Mouse (Mus musculus): Measurements from ENCODE around the gene Bach2. TPM values are rescaled to one million over a fixed set of nuclear protein-coding genes. Genes with fewer than 3 reads are reported as not detected.

The Bach2 gene
- polyA plus RNA-seq, 1 experiment, result 18.7 TPM

GRCm38 (mm10) chr4:32245586-32245985, 7.0 kb downstream of the Bach2 start:
- Histone ChIP-seq H3K9ac (ENCODE audit: low read depth, poor library complexity, severe bottlenecking) (no peak overlapping the region), H3K9me3 (replicated peaks; ENCODE audit: control insufficient read depth, insufficient read depth, low read length, poor library complexity, severe bottlenecking) (no peaks in the 10 kb centered on the region), H3K27me3 (ENCODE audit: control insufficient read depth, insufficient read depth, low read length, poor library complexity, severe bottlenecking) (peaks cover 3% of the 10 kb centered on the region; the same call in 1 of the 2 replicates), H3K4me1 (ENCODE audit: control insufficient read depth, insufficient read depth, low read length) (no peaks in the 10 kb centered on the region), H3K27ac (ENCODE audit: insufficient read depth, low read length) (no peak overlapping the region), H3K4me3 (ENCODE audit: low read depth, low read length) (no peak overlapping the region), H3K36me3 (ENCODE audit: control insufficient read depth, insufficient read depth, low read length, poor library complexity, severe bottlenecking) (no peaks in the 10 kb centered on the region)
- no peak for TF ChIP-seq POLR2A (IDR thresholded peaks at IDR 0.05; ENCODE audit: insufficient read depth, low read length)
- TF ChIP-seq CTCF (IDR thresholded peaks at IDR 0.05; ENCODE audit: low read depth, low read length), result no peak
- no peak for TF ChIP-seq EP300 (IDR thresholded peaks at IDR 0.05; ENCODE audit: insufficient read depth, low read depth, low read length)

GRCm38 (mm10) chr4:32246020-32246419, 7.4 kb downstream of the Bach2 start:
- no peak overlapping the region for H3K4me3 ChIP-seq (ENCODE audit: low read depth, low read length)
- H3K9ac ChIP-seq (ENCODE audit: low read depth, poor library complexity, severe bottlenecking), result no peak overlapping the region
- H3K9me3 ChIP-seq (replicated peaks; ENCODE audit: control insufficient read depth, insufficient read depth, low read length, poor library complexity, severe bottlenecking), result no peaks in the 10 kb centered on the region
- H3K36me3 ChIP-seq (ENCODE audit: control insufficient read depth, insufficient read depth, low read length, poor library complexity, severe bottlenecking), result no peaks in the 10 kb centered on the region
- no peaks in the 10 kb centered on the region for H3K4me1 ChIP-seq (ENCODE audit: control insufficient read depth, insufficient read depth, low read length)
- no peak overlapping the region for H3K27ac ChIP-seq (ENCODE audit: insufficient read depth, low read length)
- H3K27me3 ChIP-seq (ENCODE audit: control insufficient read depth, insufficient read depth, low read length, poor library complexity, severe bottlenecking), result 0 out of 2 replicates have a peak, but pooled peaks cover under 1% of the 10 kb centered on the region
- TF ChIP-seq CTCF (IDR thresholded peaks at IDR 0.05; ENCODE audit: low read depth, low read length) (no peak), EP300 (IDR thresholded peaks at IDR 0.05; ENCODE audit: insufficient read depth, low read depth, low read length) (no peak), POLR2A (IDR thresholded peaks at IDR 0.05; ENCODE audit: insufficient read depth, low read length) (no peak)

- Histone ChIP-seq H3K36me3 (ENCODE audit: control insufficient read depth, insufficient read depth, low read length, poor library complexity, severe bottlenecking) (no peaks in the 10 kb centered on the region), H3K9ac (ENCODE audit: low read depth, poor library complexity, severe bottlenecking) (no peak overlapping the region), H3K9me3 (replicated peaks; ENCODE audit: control insufficient read depth, insufficient read depth, low read length, poor library complexity, severe bottlenecking) (no peaks in the 10 kb centered on the region), H3K27me3 (ENCODE audit: control insufficient read depth, insufficient read depth, low read length, poor library complexity, severe bottlenecking) (no peaks in the 10 kb centered on the region), H3K27ac (ENCODE audit: insufficient read depth, low read length) (no peak overlapping the region), H3K4me3 (ENCODE audit: low read depth, low read length) (no peak overlapping the region), H3K4me1 (ENCODE audit: control insufficient read depth, insufficient read depth, low read length) (no peaks in the 10 kb centered on the region)
- TF ChIP-seq EP300 (IDR thresholded peaks at IDR 0.05; ENCODE audit: insufficient read depth, low read depth, low read length) (no peak), POLR2A (IDR thresholded peaks at IDR 0.05; ENCODE audit: insufficient read depth, low read length) (no peak), CTCF (IDR thresholded peaks at IDR 0.05; ENCODE audit: low read depth, low read length) (no peak)
Measured at GRCm38 (mm10) chr4:32246801-32247200, 8.2 kb downstream of the Bach2 start.

- Histone ChIP-seq H3K27me3 (ENCODE audit: control insufficient read depth, insufficient read depth, low read length, poor library complexity, severe bottlenecking) (no peaks in the 10 kb centered on the region), H3K4me3 (ENCODE audit: low read depth, low read length) (no peak overlapping the region), H3K27ac (ENCODE audit: insufficient read depth, low read length) (no peak overlapping the region), H3K4me1 (ENCODE audit: control insufficient read depth, insufficient read depth, low read length) (no peaks in the 10 kb centered on the region), H3K36me3 (ENCODE audit: control insufficient read depth, insufficient read depth, low read length, poor library complexity, severe bottlenecking) (no peaks in the 10 kb centered on the region), H3K9me3 (replicated peaks; ENCODE audit: control insufficient read depth, insufficient read depth, low read length, poor library complexity, severe bottlenecking) (no peaks in the 10 kb centered on the region), H3K9ac (ENCODE audit: low read depth, poor library complexity, severe bottlenecking) (no peak overlapping the region)
- TF ChIP-seq POLR2A (IDR thresholded peaks at IDR 0.05; ENCODE audit: insufficient read depth, low read length) (no peak), CTCF (IDR thresholded peaks at IDR 0.05; ENCODE audit: low read depth, low read length) (no peak), EP300 (IDR thresholded peaks at IDR 0.05; ENCODE audit: insufficient read depth, low read depth, low read length) (no peak)
Measured at GRCm38 (mm10) chr4:32247463-32248113, 9.0 kb downstream of the Bach2 start.

- no peaks in the 10 kb centered on the region for H3K4me1 ChIP-seq (ENCODE audit: control insufficient read depth, insufficient read depth, low read length)
- no peak overlapping the region for H3K27ac ChIP-seq (ENCODE audit: insufficient read depth, low read length)
- TF ChIP-seq EP300 (IDR thresholded peaks at IDR 0.05; ENCODE audit: insufficient read depth, low read depth, low read length) (no peak), CTCF (IDR thresholded peaks at IDR 0.05; ENCODE audit: low read depth, low read length) (peak; percentile 97), POLR2A (IDR thresholded peaks at IDR 0.05; ENCODE audit: insufficient read depth, low read length) (no peak)
- H3K27me3 ChIP-seq (ENCODE audit: control insufficient read depth, insufficient read depth, low read length, poor library complexity, severe bottlenecking), result no peaks in the 10 kb centered on the region
- H3K9ac ChIP-seq (ENCODE audit: low read depth, poor library complexity, severe bottlenecking), result no peak overlapping the region
- no peaks in the 10 kb centered on the region for H3K9me3 ChIP-seq (replicated peaks; ENCODE audit: control insufficient read depth, insufficient read depth, low read length, poor library complexity, severe bottlenecking)
- H3K36me3 ChIP-seq (ENCODE audit: control insufficient read depth, insufficient read depth, low read length, poor library complexity, severe bottlenecking), result no peaks in the 10 kb centered on the region
- H3K4me3 ChIP-seq (ENCODE audit: low read depth, low read length), result no peak overlapping the region
Measured at GRCm38 (mm10) chr4:32248236-32248635, 9.6 kb downstream of the Bach2 start.

GRCm38 (mm10) chr4:32248990-32249393, 10.4 kb downstream of the Bach2 start:
- no peaks in the 10 kb centered on the region for H3K27me3 ChIP-seq (ENCODE audit: control insufficient read depth, insufficient read depth, low read length, poor library complexity, severe bottlenecking)
- H3K9me3 ChIP-seq (replicated peaks; ENCODE audit: control insufficient read depth, insufficient read depth, low read length, poor library complexity, severe bottlenecking), result no peaks in the 10 kb centered on the region
- H3K4me1 ChIP-seq (ENCODE audit: control insufficient read depth, insufficient read depth, low read length), result no peaks in the 10 kb centered on the region
- H3K9ac ChIP-seq (ENCODE audit: low read depth, poor library complexity, severe bottlenecking), result no peak overlapping the region
- H3K27ac ChIP-seq (ENCODE audit: insufficient read depth, low read length), result no peak overlapping the region
- H3K36me3 ChIP-seq (ENCODE audit: control insufficient read depth, insufficient read depth, low read length, poor library complexity, severe bottlenecking), result no peaks in the 10 kb centered on the region
- no peak overlapping the region for H3K4me3 ChIP-seq (ENCODE audit: low read depth, low read length)
- no peak for TF ChIP-seq EP300 (IDR thresholded peaks at IDR 0.05; ENCODE audit: insufficient read depth, low read depth, low read length)
- no peak for TF ChIP-seq CTCF (IDR thresholded peaks at IDR 0.05; ENCODE audit: low read depth, low read length)
- no peak for TF ChIP-seq POLR2A (IDR thresholded peaks at IDR 0.05; ENCODE audit: insufficient read depth, low read length)
